Mouse (Mus musculus) spleen, embryonic (tissue): ENCODE results near the gene Cplx3.

ENCODE experiments used
- CTCF ChIA-PET: fragments of 350-600 bp; sonication (Branson Sonifier 250); formaldehyde crosslinking; loops from one replicate; lab custom pipeline; 2022; lab: Charles Lee

The Cplx3 gene

GRCm38 (mm10) chr9:57606139-57606851 lies at the start of gene Cplx3:
Gene Cplx3 (minus strand): TSS chr9:57606281.
- CTCF ChIA-PET: no interaction called here

- CTCF ChIA-PET: interaction anchor here (0.6 to 2.2 kb wide), 8 partner anchors 17 to 131 kb away, joined by 3 to 17 read pairs (median 4); no protein-coding TSS in a partner anchor
Observed at GRCm38 (mm10) chr9:57655749-57656148, 49.7 kb upstream of the Cplx3 start.

- CTCF ChIA-PET: interaction anchor here (0.6 to 2.2 kb wide), 5 partner anchors 9 to 131 kb away, joined by 3 to 17 read pairs (median 5); no protein-coding TSS in a partner anchor
Observed at GRCm38 (mm10) chr9:57654966-57655365, 48.9 kb upstream of the Cplx3 start.

GRCm38 (mm10) chr9:57653283-57653682 lies 47.2 kb upstream of the Cplx3 start, which contains the start of gene Csk:
Gene Csk (minus strand): TSS chr9:57653631.
- CTCF ChIA-PET: interaction anchor here (0.5 to 1.1 kb wide), 8 partner anchors 13 to 135 kb away, joined by 3 to 8 read pairs (median 4); no protein-coding TSS in a partner anchor

- CTCF ChIA-PET: interaction anchor here (0.5 to 1.1 kb wide), 7 partner anchors 13 to 135 kb away, joined by 3 to 8 read pairs (median 4); no protein-coding TSS in a partner anchor
Observed at GRCm38 (mm10) chr9:57652855-57653254, 46.8 kb upstream of the Cplx3 start.

- CTCF ChIA-PET: interaction anchor here (0.6 to 1.6 kb wide), 4 partner anchors 12 to 114 kb away, joined by 3 to 4 read pairs (median 4); no protein-coding TSS in a partner anchor
Observed at GRCm38 (mm10) chr9:57652351-57652750, 46.3 kb upstream of the Cplx3 start.

- CTCF ChIA-PET: interaction anchor here (0.6 to 1.6 kb wide), 4 partner anchors 12 to 113 kb away, joined by 3 to 10 read pairs (median 6); no protein-coding TSS in a partner anchor
Observed at GRCm38 (mm10) chr9:57650786-57651311, 44.8 kb upstream of the Cplx3 start.

GRCm38 (mm10) chr9:57650130-57650785 lies 44.2 kb upstream of the Cplx3 start:
- CTCF ChIA-PET: interaction anchor here (1.6 kb wide), 1 partner anchor 112 kb away, joined by 3 read pairs; no protein-coding TSS in a partner anchor

GRCm38 (mm10) chr9:57647286-57648108 lies 41.4 kb upstream of the Cplx3 start:
- CTCF ChIA-PET: interaction anchor here (0.7 to 1.1 kb wide), 2 partner anchors 133 to 338 kb away, joined by 4 read pairs; no protein-coding TSS in a partner anchor

GRCm38 (mm10) chr9:57646551-57647103 lies 40.5 kb upstream of the Cplx3 start:
- CTCF ChIA-PET: interaction anchor here (0.6 to 1.0 kb wide), 3 partner anchors 8 to 17 kb away, joined by 3 read pairs; no protein-coding TSS in a partner anchor

GRCm38 (mm10) chr9:57644944-57645893 lies 39.1 kb upstream of the Cplx3 start:
- CTCF ChIA-PET: interaction anchor here (1.0 kb wide), 2 partner anchors 7 to 83 kb away, joined by 3 read pairs; no protein-coding TSS in a partner anchor

GRCm38 (mm10) chr9:57644442-57644943 lies 38.4 kb upstream of the Cplx3 start:
- CTCF ChIA-PET: interaction anchor here (0.6 kb wide), 1 partner anchor 16 kb away, joined by 3 read pairs; no protein-coding TSS in a partner anchor

GRCm38 (mm10) chr9:57643856-57644180 lies 37.7 kb upstream of the Cplx3 start:
- CTCF ChIA-PET: interaction anchor here (0.7 kb wide), 1 partner anchor 9 kb away, joined by 13 read pairs; no protein-coding TSS in a partner anchor

- CTCF ChIA-PET: interaction anchor here (0.7 kb wide), 1 partner anchor 9 kb away, joined by 13 read pairs; no protein-coding TSS in a partner anchor
Observed at GRCm38 (mm10) chr9:57643169-57643855, 37.2 kb upstream of the Cplx3 start.

- CTCF ChIA-PET: no interaction called here
Observed at GRCm38 (mm10) chr9:57641775-57642550, 35.9 kb upstream of the Cplx3 start.

- CTCF ChIA-PET: interaction anchor here (1.0 kb wide), 1 partner anchor 10 kb away, joined by 3 read pairs; no protein-coding TSS in a partner anchor
Observed at GRCm38 (mm10) chr9:57641022-57641421, 34.9 kb upstream of the Cplx3 start.

GRCm38 (mm10) chr9:57640384-57640783 lies 34.3 kb upstream of the Cplx3 start:
- CTCF ChIA-PET: interaction anchor here (0.6 to 1.0 kb wide), 2 partner anchors 9 to 12 kb away, joined by 3 to 4 read pairs; no protein-coding TSS in a partner anchor
